In genomic region chr6:63733740-63734139, GRCm38 (mm10) we compare ENCODE assay signal across 17 mouse cellular contexts.
DNase-seq lines count a peak whose midpoint lies in the region; ATAC-seq and TF ChIP-seq lines count a peak whose summit lies in the region.
"Had no signal": no experiment of that assay in that cellular context is flagged by ENCODE, and none has a peak within 500 bp of the region (broad histone marks: within the 10 kb centered on the region; RNA-seq: fewer than 3 reads in every experiment).

No protein-coding gene starts in this region.

- H3K27ac ChIP-seq in midbrain, postnatal 0 days (ENCODE audit: low read depth, low read length): no peak overlapping the region
- no peak overlapping the region for H3K27ac ChIP-seq in midbrain, embryonic 10.5 days (replicated peaks)
- H3K27ac ChIP-seq in cerebellum, adult 2 months (ENCODE audit: insufficient read depth, low read length): no peak overlapping the region
- no peak overlapping the region for H3K27ac ChIP-seq in hindbrain, embryonic 12.5 days
- H3K27ac ChIP-seq: embryonic facial prominence, embryonic 15.5 days; forebrain, embryonic 10.5 days; heart, adult 2 months; heart, embryonic 15.5 days; limb, embryonic 15.5 days; neural tube, embryonic 12.5 days had no signal

- H3K36me3 ChIP-seq in midbrain, postnatal 0 days (ENCODE audit: insufficient read depth, low read length): no peaks in the 10 kb centered on the region
- H3K36me3 ChIP-seq in midbrain, embryonic 10.5 days: no peaks in the 10 kb centered on the region
- H3K36me3 ChIP-seq in hindbrain, embryonic 12.5 days: no peaks in the 10 kb centered on the region
- H3K36me3 ChIP-seq: embryonic facial prominence, embryonic 15.5 days; forebrain, embryonic 10.5 days; heart, embryonic 15.5 days; limb, embryonic 15.5 days; neural tube, embryonic 12.5 days had no signal

- H3K27me3 ChIP-seq in midbrain, postnatal 0 days (ENCODE audit: insufficient read depth, low read length): no peaks in the 10 kb centered on the region
- H3K27me3 ChIP-seq in midbrain, embryonic 10.5 days (ENCODE audit: low read depth, poor library complexity, severe bottlenecking): no peaks in the 10 kb centered on the region
- no peaks in the 10 kb centered on the region for H3K27me3 ChIP-seq in cerebellum, adult 2 months (ENCODE audit: control insufficient read depth, insufficient read depth, low read length)
- no peaks in the 10 kb centered on the region for H3K27me3 ChIP-seq in hindbrain, embryonic 12.5 days
- H3K27me3 ChIP-seq: embryonic facial prominence, embryonic 15.5 days; heart, embryonic 15.5 days; limb, embryonic 15.5 days; neural tube, embryonic 12.5 days had no signal

- 43% methylated on average over 2 of the region's 2 CpGs for WGBS in midbrain, postnatal 0 days
- 77% methylated on average over 2 of the region's 2 CpGs for WGBS in midbrain, embryonic 10.5 days
- WGBS in cerebellum, adult 2 months: 5% methylated on average over 2 of the region's 2 CpGs
- WGBS in hindbrain, embryonic 12.5 days: 30% methylated on average over 2 of the region's 2 CpGs

- DNase-seq in midbrain, postnatal 0 days (ENCODE audit: low spot score): peak; percentile 71
- no peak for DNase-seq in midbrain, embryonic 10.5 days (ENCODE audit: low spot score)
- DNase-seq in cerebellum, adult 2 months: peak; percentile 13 to 51
- DNase-seq in retina, postnatal 7 days (ENCODE audit: low read depth, low spot score): peak; percentile 8
- DNase-seq in right cerebral cortex, adult 2 months (ENCODE audit: low spot score in 2 of 2): no peak
- DNase-seq in urinary bladder, postnatal 36 days (ENCODE audit: low spot score in 2 of 2): no peak
- no peak for DNase-seq in frontal cortex, postnatal 36 days (ENCODE audit: low spot score in 2 of 2)
- DNase-seq: heart, adult 2 months; kidney, adult 2 months; kidney, postnatal 36 days; right cerebral cortex, postnatal 4 days had no signal

- TF ChIP-seq POLR2A in cerebellum, adult 2 months (IDR thresholded peaks at IDR 0.05; ENCODE audit: borderline replicate concordance, insufficient read depth, low read length): no peak

- no peaks in the 10 kb centered on the region for H3K9me3 ChIP-seq in midbrain, postnatal 0 days (ENCODE audit: low read length)
- H3K9me3 ChIP-seq in midbrain, embryonic 10.5 days (replicated peaks): no peaks in the 10 kb centered on the region
- H3K9me3 ChIP-seq in hindbrain, embryonic 12.5 days (replicated peaks): no peaks in the 10 kb centered on the region
- H3K9me3 ChIP-seq: embryonic facial prominence, embryonic 15.5 days; forebrain, embryonic 10.5 days; heart, embryonic 15.5 days; limb, embryonic 15.5 days; neural tube, embryonic 12.5 days had no signal

- H3K4me1 ChIP-seq in midbrain, postnatal 0 days (ENCODE audit: insufficient read depth, low read length): no peaks in the 10 kb centered on the region
- H3K4me1 ChIP-seq in midbrain, embryonic 10.5 days: no peaks in the 10 kb centered on the region
- peaks cover 3% of the 10 kb centered on the region; the same call in 1 of the 2 replicates for H3K4me1 ChIP-seq in cerebellum, adult 2 months (ENCODE audit: control insufficient read depth, insufficient read depth, low read length)
- H3K4me1 ChIP-seq in hindbrain, embryonic 12.5 days: peaks cover 4% of the 10 kb centered on the region; the same call in 1 of the 2 replicates
- H3K4me1 ChIP-seq: embryonic facial prominence, embryonic 15.5 days; forebrain, embryonic 10.5 days; heart, embryonic 15.5 days; limb, embryonic 15.5 days; neural tube, embryonic 12.5 days had no signal

- TF ChIP-seq CTCF in midbrain, postnatal 0 days (IDR thresholded peaks at IDR 0.05): no peak
- no peak for TF ChIP-seq CTCF in cerebellum, adult 2 months (IDR thresholded peaks at IDR 0.05; ENCODE audit: borderline replicate concordance, insufficient read depth, low read depth, low read length)

- ATAC-seq in midbrain, postnatal 0 days (ENCODE audit: low FRiP score): no peak
- ATAC-seq in hindbrain, embryonic 12.5 days (ENCODE audit: low FRiP score): peak; percentile 78

- H3K4me3 ChIP-seq in midbrain, postnatal 0 days (ENCODE audit: low read depth, low read length): no peak overlapping the region
- no peak overlapping the region for H3K4me3 ChIP-seq in midbrain, embryonic 10.5 days
- H3K4me3 ChIP-seq in cerebellum, adult 2 months (replicated peaks; ENCODE audit: insufficient read depth, low read depth, low read length): no peak overlapping the region
- no peak overlapping the region for H3K4me3 ChIP-seq in hindbrain, embryonic 12.5 days
- H3K4me3 ChIP-seq: embryonic facial prominence, embryonic 15.5 days; forebrain, embryonic 10.5 days; heart, adult 2 months; heart, embryonic 15.5 days; limb, embryonic 15.5 days; neural tube, embryonic 12.5 days had no signal

- no peak overlapping the region for H3K9ac ChIP-seq in midbrain, postnatal 0 days (replicated peaks; ENCODE audit: low read length, poor library complexity, severe bottlenecking)
- no peak overlapping the region for H3K9ac ChIP-seq in hindbrain, embryonic 12.5 days
- H3K9ac ChIP-seq: embryonic facial prominence, embryonic 15.5 days; heart, embryonic 15.5 days; limb, embryonic 15.5 days; neural tube, embryonic 12.5 days had no signal

- no peak overlapping the region for H3K4me2 ChIP-seq in midbrain, postnatal 0 days (ENCODE audit: low read depth, low read length, poor library complexity, severe bottlenecking)
- H3K4me2 ChIP-seq in hindbrain, embryonic 12.5 days (replicated peaks): no peak overlapping the region
- H3K4me2 ChIP-seq: embryonic facial prominence, embryonic 15.5 days; heart, embryonic 15.5 days; limb, embryonic 15.5 days; neural tube, embryonic 12.5 days had no signal

Comparison
In these comparisons a context has a peak if more than half of its experiments do, and no peak if none do; other contexts are left out.
1. DNase-seq: peak in midbrain, postnatal 0 days (single experiment), cerebellum, adult 2 months (2 of 2) and retina, postnatal 7 days (single experiment); none in midbrain, embryonic 10.5 days (single experiment), right cerebral cortex, adult 2 months (0 of 2), urinary bladder, postnatal 36 days (0 of 2) and frontal cortex, postnatal 36 days (0 of 2).